Mouse (Mus musculus) cortical plate, adult 2 months (tissue): ENCODE results near the gene Fbf1.

Source experiments
- CTCF ChIP-seq: fragments of 200-500 bp; IDR thresholded peaks from 2 replicates; pipeline ENCODE4 v1.5.1; 2011; ENCODE audit warnings: mild to moderate bottlenecking, control low read depth, low read length; ENCODE audit not compliant: insufficient read depth; ENCODE audit errors: extremely low read depth
- POLR2A ChIP-seq: fragments of 200-500 bp; IDR thresholded peaks from 2 replicates; pipeline ENCODE4 v1.6.1; 2011; ENCODE audit warnings: mild to moderate bottlenecking, low read length, control low read depth; ENCODE audit not compliant: insufficient read depth; ENCODE audit errors: extremely low read depth

DNA sequence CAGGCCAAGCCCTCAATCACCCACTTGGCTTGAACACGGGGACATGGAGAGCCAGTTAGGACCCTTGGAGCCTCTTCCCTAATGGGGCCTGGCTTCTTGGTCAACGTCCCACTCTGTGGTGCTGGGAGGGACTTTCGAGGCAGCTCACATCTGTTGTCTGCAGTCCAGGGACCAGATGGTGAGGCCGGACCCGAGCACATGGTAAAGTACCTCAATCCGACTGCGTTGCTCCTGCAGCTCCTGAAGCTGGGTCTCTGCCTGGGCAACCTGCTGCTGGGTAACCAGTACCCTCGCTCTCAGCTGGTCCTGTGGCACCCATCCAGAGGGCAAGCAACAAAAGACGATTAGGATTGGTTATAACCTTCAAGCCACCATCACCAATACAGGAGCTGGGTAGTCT lies 40.0 kb downstream of the Fbf1 start:
- TF ChIP-seq CTCF = no peak
- no peak for TF ChIP-seq POLR2A
